Mouse (Mus musculus) intestine, postnatal 0 days (tissue): ENCODE results near the gene Rab3gap1. TPM values are rescaled to one million over a fixed set of nuclear protein-coding genes. Genes with fewer than 3 reads are reported as not detected.
"Not testable (repeated sequence)": the region's sequence is repeated elsewhere in the genome, so short reads cannot be mapped to it uniquely, and the experiment has no call there.

ENCODE experiments used
- ATAC-seq: fragments of 200-750 bp; cut with Nextera tagmentation; 2 replicates; pipeline ENCODE4 v1.8.0; 2017; ENCODE audit warnings: mild to moderate bottlenecking, moderate TSS enrichment, moderate library complexity
- H3K27ac ChIP-seq: fragments of 300-500 bp; sonication (generic); 2 replicates; pipeline ENCODE4 v1.5.1; 2014; ENCODE audit warnings: mild to moderate bottlenecking, low read depth, low read length, moderate library complexity
- H3K27me3 ChIP-seq: fragments of 300-500 bp; sonication (generic); replicated peaks from 2 replicates; pipeline ENCODE4 v1.6.1; 2014; ENCODE audit warnings: low read length, mixed read lengths; ENCODE audit not compliant: control insufficient read depth, insufficient read depth
- H3K36me3 ChIP-seq: fragments of 300-500 bp; sonication (generic); 2 replicates; pipeline ENCODE4 v1.6.1; 2014; ENCODE audit warnings: mild to moderate bottlenecking, moderate library complexity; ENCODE audit not compliant: control insufficient read depth, insufficient read depth
- H3K4me1 ChIP-seq: fragments of 300-500 bp; sonication (generic); replicated peaks from 2 replicates; pipeline ENCODE4 v1.6.1; 2014; ENCODE audit warnings: antibody characterized with exemption, low read length, mixed read lengths; ENCODE audit not compliant: control insufficient read depth, insufficient read depth
- H3K4me2 ChIP-seq: fragments of 300-500 bp; sonication (generic); replicated peaks from 2 replicates; pipeline ENCODE4 v1.6.1; 2014; ENCODE audit warnings: low read depth, mild to moderate bottlenecking, moderate library complexity
- H3K4me3 ChIP-seq: fragments of 300-500 bp; sonication (generic); 2 replicates; pipeline ENCODE4 v1.5.1; 2014; ENCODE audit warnings: low read depth, low read length
- H3K9ac ChIP-seq: fragments of 300-500 bp; sonication (generic); 2 replicates; pipeline ENCODE4 v1.6.1; 2014; ENCODE audit warnings: mild to moderate bottlenecking, low read depth, low read length
- H3K9me3 ChIP-seq: fragments of 300-500 bp; sonication (generic); 2 replicates; pipeline ENCODE4 v1.6.1; 2016; ENCODE audit warnings: mixed run types; ENCODE audit not compliant: control insufficient read depth
- CTCF ChIP-seq: sonication (generic); IDR thresholded peaks from 2 replicates; pipeline ENCODE4 v1.5.1; 2016; ENCODE audit warnings: low read depth, mild to moderate bottlenecking, control low read depth, antibody characterized with exemption, moderate library complexity
- WGBS: fragments of 180-500 bp; shearing (Covaris S2); extraction: QIAGEN DNeasy Blood & Tissue Kit; methylation state at CpG from one replicate; pipeline ENCODE4 v1.1.7; 2014; 5-methylcytosine and 5-hydroxymethylcytosine counted together
- polyA plus RNA-seq: library from polyadenylated mRNA; unstranded; fragments of >200 nt; fragmentation: Nextera tagmentation; extraction: Ambion mirVana; gene quantifications from 2 replicates; pipeline ENCODE4 v1.2.1, GENCODE M21; 2015

Rab3gap1 gene
- polyA plus RNA-seq, 1 experiment from 2014 or later: 13.0 TPM

DNA sequence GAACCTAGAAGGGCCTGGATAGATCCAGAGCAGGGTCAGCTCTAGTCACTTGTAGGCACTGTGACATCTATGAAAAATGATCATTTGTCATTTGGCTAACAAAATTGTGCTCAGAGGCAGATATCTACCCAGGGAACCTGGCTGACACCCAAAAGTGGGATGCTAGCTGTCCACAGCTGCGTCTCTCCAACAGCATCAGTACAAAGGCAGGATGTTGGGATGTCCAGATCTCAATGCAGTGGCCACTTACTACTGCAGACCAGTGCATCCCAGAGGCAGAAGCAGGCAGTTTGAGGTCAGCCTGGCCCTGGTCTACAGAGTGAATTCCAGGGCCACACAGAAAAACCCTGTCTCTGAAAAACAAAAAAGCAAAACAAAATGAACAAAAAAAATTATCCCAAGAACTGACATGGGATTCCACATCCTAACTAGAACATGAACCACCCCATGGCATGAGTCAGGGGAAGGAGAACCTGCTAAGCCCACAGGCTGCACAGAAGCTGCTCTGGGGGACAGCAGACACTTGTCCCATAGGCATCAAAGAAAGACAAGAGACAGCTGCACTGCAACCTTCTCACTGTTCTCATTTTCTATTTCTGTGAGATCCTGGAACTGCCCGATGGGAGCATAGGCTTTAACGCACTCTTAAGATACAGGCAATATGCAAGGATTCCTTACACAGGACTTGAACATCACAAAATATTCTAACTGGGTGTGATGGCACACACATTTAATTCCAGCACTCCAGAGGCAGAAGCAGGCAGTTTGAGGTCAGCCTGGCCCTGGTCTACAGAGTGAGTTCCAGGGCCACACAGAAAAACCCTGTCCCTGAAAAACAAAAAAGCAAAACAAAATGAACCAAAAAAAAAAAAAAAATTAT, 77.4 kb downstream of the Rab3gap1 start:
- peaks cover 17% of the 10 kb centered on the region; the same call in 1 of the 2 replicates for H3K36me3 ChIP-seq
- H3K9me3 ChIP-seq: no peaks in the 10 kb centered on the region
- H3K4me3 ChIP-seq: no peak overlapping the region
- H3K4me2 ChIP-seq: no peak overlapping the region
- no peaks in the 10 kb centered on the region for H3K27me3 ChIP-seq
- no peak overlapping the region for H3K27ac ChIP-seq
- WGBS: 76% methylated on average over 3 of the region's 3 CpGs
- peaks cover 5% of the 10 kb centered on the region; the same call in 1 of the 2 replicates for H3K4me1 ChIP-seq
- TF ChIP-seq CTCF: no peak
- H3K9ac ChIP-seq: no peak overlapping the region
- ATAC-seq: no peak

DNA sequence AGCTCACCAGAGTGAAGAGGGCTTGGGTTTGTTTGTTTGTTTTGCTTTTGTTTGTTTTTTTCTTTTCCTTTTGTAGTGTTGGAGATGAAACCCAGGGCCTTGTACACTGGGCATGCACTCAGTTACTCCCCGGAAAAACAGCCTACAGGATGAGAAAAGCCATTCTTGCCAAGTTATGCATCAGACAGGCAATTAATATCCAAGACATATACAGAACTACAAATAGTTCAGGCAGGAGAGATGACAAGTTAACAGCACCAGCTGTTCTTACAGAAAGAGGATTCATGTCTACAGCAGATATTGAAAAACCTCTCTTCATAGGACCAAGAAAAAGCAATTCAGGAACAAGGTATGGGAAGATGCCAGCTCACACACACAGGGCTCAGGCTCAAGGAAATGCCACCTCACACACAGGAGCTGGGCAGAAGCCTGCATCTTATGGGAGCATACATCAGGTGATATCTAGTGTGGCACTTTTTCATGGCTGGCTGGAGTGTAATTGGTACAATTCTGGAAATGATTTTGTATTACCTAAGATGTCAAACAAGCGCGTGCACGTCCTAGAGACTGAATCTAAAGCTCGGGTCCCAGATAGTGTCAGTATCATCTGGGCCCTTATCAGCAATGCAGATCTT, 78.2 kb downstream of the Rab3gap1 start:
- no peak for ATAC-seq
- no peak for TF ChIP-seq CTCF
- Histone ChIP-seq H3K4me1 (peaks cover 5% of the 10 kb centered on the region; the same call in 1 of the 2 replicates), H3K27ac (no peak overlapping the region), H3K9me3 (no peaks in the 10 kb centered on the region), H3K9ac (no peak overlapping the region), H3K27me3 (no peaks in the 10 kb centered on the region), H3K36me3 (peaks cover 11% of the 10 kb centered on the region; the same call in 1 of the 2 replicates), H3K4me3 (no peak overlapping the region), H3K4me2 (no peak overlapping the region)
- 79% methylated on average over 5 of the region's 5 CpGs for WGBS

DNA sequence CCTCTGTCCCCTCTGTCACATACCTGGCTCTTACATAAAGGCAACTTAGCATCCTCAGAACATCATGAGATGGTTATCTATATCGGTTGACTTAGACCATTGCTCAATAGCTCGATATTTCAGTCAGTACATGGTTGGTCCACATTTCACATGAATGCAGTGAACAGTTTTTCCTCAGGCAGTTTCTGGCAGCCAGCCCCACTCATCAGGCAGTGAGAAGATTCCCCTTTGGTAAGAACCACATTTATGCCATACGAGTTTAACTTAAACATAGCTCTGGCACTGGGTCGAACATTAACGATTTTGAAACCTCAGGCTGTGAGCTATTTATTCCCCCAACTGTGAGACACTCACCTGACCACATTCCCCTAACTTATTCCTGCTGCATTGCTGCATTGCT, 80.2 kb downstream of the Rab3gap1 start:
- Histone ChIP-seq H3K36me3 (no peaks in the 10 kb centered on the region), H3K4me2 (no peak overlapping the region), H3K4me3 (no peak overlapping the region), H3K9ac (no peak overlapping the region), H3K27ac (no peak overlapping the region), H3K27me3 (no peaks in the 10 kb centered on the region), H3K4me1 (peaks cover 4% of the 10 kb centered on the region; the same call in 1 of the 2 replicates), H3K9me3 (no peaks in the 10 kb centered on the region)
- ATAC-seq: no peak
- TF ChIP-seq CTCF: no peak
- 73% methylated on average over 5 of the region's 5 CpGs for WGBS

DNA sequence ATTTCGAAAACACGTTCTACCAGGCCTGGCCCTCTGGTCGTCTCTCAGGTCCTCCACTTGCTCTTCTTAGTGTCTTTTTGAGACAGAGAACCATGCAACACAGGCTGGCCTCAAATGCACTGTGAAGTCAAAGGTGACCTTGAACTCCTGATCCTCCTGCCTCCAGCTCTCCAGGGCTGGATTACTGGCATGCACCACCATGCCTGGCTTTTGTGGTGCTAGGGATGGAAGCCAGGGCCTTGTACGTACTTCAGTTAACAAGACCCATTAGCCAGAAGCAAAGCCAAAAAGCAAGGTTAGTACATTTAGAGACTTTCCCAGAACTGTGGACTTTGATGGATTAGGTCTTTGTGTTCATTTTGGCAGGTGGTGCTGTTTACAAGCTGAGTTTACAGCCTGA, 83.7 kb downstream of the Rab3gap1 start:
- no peak overlapping the region for H3K4me3 ChIP-seq
- no peak overlapping the region for H3K9ac ChIP-seq
- no peaks in the 10 kb centered on the region for H3K36me3 ChIP-seq
- H3K4me1 ChIP-seq: no peaks in the 10 kb centered on the region; the same call in 1 of the 2 replicates
- TF ChIP-seq CTCF: no peak
- H3K9me3 ChIP-seq: no peaks in the 10 kb centered on the region
- H3K4me2 ChIP-seq: no peak overlapping the region
- WGBS: 89% methylated on average over 4 of the region's 4 CpGs
- H3K27me3 ChIP-seq: no peaks in the 10 kb centered on the region
- ATAC-seq: no peak
- no peak overlapping the region for H3K27ac ChIP-seq

DNA sequence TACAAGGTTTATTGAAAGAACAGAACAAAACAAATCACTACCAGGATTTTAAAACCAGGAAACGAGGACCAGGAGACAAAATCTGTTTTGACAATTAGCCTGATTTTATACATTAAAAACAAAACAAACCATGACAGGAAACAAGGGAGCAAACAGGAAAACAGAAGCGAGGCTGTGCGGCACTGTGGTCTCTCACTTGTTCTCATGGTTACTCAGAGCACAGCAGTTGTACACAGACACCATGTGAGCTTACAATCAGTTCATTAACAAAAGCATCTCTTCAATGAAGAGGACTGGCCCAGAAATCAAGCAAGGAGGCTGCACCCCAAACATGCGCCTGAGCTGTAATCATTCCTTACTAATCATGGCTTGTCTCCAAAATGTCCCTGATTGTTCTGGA, 85.6 kb downstream of the Rab3gap1 start:
- H3K9me3 ChIP-seq, H3K36me3 ChIP-seq, H3K4me2 ChIP-seq, ATAC-seq, H3K4me3 ChIP-seq, H3K27me3 ChIP-seq, H3K4me1 ChIP-seq, H3K27ac ChIP-seq, H3K9ac ChIP-seq: not testable (repeated sequence)
- 74% methylated on average over 4 of the region's 4 CpGs for WGBS

DNA sequence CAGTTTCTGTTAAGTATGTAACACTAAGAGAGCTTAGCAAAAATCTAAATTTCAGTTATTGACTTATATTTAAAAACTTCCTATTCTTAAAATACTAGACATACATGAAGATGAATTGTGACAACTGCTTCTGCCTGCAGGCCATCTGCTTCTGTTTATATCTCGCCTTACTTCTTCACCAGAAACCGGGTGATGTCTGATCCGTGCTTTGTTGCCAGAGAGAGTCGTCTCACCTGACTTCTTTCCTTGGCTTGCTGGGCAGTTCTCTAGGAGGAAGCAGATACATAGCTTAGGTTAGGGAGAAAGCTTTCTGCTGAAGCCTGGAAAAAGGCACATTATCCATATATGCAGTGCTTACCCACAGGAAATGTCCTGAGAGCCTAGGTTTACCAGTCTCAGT, 86.2 kb downstream of the Rab3gap1 start:
- no peak for ATAC-seq
- no peak overlapping the region for H3K9ac ChIP-seq
- no peaks in the 10 kb centered on the region for H3K4me1 ChIP-seq
- H3K27ac ChIP-seq: no peak overlapping the region
- 61% methylated on average over 4 of the region's 4 CpGs for WGBS
- H3K36me3 ChIP-seq: no peaks in the 10 kb centered on the region
- TF ChIP-seq CTCF: no peak
- no peak overlapping the region for H3K4me2 ChIP-seq
- H3K4me3 ChIP-seq: no peak overlapping the region
- no peaks in the 10 kb centered on the region for H3K27me3 ChIP-seq
- H3K9me3 ChIP-seq: no peaks in the 10 kb centered on the region
